Mouse (Mus musculus): Measurements from ENCODE around the gene B230217C12Rik.
"Not testable (repeated sequence)": the region's sequence is repeated elsewhere in the genome, so short reads cannot be mapped to it uniquely, and the experiment has no call there.

The B230217C12Rik gene

DNA sequence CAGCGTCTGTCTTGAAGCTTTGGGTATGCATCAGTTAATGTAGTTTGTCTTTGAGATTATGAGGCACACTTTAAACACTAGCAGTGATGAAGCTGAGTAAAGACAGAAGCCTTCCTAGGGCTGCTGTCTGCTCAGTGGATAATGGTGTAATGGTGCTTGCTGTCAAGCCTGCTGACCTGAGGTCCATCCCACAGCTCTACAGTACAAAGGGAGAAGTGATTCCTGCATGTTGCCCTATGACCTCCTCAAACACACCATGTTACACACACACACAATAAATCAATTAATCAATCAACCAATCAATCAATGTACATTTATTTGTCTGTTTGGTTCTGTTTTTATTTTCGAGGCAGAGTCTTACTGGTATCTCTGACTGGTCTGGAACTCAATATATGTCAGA lies 21.6 kb downstream of the B230217C12Rik start:
- intact Hi-C loops (cut with DNase I): no loop called here

DNA sequence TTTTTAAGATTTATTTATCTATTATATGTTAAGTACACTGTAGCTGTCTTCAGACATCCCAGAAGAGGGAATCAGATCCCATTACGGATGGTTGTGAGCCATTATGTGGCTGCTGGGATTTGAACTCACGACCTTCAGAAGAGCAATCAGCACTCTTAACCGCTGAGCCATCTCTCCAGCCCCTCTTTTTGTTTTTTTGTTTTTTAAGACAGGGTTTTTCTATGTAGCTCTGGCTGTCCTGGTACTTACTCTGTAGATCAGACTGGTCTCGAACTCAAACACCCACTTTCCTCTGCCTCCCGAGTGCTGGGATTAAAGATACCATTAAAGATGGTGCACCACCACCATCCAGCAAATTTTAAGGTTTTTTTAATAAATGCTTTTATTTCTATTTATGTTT lies 24.8 kb downstream of the B230217C12Rik start:
- intact Hi-C loops (cut with DNase I): no loop called here

DNA sequence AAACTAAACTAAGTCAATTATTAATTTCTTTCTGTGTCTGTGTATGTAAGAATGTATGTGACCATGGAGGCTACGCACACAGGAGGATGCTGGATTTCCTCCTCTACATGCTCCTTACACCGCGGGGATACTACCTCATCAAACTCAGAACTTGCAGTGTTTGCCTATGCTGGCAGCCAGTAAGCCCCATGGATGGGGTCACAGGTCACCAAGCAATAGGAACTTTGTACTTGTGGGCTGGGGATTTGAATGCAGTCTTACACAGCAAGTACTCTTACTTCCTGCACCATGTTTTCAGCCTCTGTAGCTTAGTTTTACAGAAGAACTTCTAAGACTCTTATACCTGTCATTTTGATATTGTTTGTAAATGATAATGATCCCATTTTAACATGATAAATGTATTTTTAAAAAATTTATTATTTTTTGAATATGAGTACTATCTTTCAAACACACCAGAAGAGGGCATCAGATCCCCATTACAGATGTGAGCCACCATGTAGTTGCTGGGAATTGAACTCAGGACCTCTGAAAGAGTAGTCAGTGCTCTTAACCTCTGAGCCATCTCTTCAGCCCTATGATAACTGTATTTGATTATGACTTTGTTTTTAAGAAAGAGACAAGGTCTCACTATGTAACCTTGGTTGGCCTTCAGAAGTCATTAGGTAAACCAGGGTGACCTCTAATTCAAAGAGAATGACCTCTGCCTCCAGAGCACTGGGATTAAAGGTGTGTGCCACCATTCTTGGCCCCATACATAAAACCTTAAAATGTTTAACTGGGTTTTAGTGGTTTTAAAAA lies 25.7 kb downstream of the B230217C12Rik start:
- intact Hi-C loops (cut with DNase I): no loop called here

DNA sequence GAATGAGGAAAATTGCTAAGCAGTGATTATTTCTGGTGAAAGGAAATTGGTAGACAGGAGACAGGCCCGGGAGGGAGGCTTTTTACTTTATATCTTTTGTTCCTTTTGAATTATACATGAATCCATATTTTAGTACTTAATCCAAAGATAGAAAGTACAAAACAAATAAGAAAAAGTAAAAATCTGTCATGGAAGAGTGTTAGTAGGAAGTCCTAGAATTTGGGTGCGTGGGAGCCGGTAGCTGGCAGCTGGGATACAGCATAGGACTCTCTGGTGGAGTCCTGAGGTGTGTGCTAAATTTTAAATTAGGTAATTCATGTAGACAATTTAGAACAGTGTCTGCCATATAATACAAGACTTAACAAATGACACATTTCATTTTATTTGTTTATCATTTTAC lies 27.0 kb downstream of the B230217C12Rik start:
- intact Hi-C loops (cut with DNase I): no loop called here

DNA sequence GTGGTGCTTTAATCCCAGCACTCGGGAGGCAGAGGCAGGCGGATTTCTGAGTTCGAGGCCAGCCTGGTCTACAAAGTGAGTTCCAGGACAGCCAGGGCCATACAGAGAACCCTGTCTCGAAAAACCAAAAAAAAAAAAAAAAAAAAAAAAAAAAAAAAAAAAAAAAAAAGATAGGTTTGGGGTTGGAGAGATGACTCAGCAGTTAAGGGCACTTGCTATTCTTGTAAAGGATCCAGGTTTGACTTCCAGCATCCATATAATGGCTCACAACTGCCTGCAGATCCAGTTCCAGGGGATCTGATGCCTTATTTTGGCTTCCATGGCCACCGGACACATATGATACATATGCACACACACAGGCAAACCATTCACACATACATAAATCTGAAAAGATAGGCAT lies 31.8 kb downstream of the B230217C12Rik start:
- intact Hi-C loops (cut with DNase I): not testable (repeated sequence)

DNA sequence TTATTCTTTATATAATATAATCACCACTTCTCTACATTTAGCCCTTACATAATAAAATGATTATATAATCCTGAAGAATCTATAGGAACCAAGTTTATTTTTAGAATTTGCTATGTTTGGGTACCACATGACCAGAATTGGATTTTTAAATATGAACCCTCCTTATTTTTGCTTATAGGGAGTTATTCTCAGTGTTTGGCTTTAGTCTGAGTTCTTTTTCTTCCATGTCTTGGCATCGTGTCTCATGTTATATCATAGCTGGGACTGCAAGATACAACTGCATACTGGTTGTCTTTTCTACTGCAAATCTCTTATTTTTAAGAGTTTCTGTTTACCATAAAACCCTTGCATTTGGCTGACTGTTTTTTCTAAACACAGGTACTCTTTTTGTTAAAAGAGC lies 33.8 kb downstream of the B230217C12Rik start:
- intact Hi-C loops (cut with DNase I): no loop called here

DNA sequence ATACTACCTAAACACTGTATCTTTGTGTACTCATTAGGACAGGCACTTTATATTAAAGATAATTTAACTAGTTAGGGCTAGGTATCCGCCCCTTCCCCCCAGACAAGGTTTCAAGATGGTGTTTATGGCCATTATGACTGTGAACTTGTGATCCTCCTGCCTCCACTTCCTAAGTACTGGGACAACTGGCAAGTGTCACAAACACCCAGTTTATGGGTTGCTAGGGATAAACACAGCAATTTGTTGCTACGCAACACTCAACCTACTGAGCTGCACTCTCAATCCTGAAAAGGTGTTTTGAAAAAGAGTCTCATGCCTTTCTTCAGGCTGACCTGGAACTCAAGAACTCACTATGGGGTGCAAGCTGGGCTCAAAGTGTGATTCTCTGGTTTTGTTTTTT lies 36.8 kb downstream of the B230217C12Rik start:
- intact Hi-C loops (cut with DNase I): no loop called here

DNA sequence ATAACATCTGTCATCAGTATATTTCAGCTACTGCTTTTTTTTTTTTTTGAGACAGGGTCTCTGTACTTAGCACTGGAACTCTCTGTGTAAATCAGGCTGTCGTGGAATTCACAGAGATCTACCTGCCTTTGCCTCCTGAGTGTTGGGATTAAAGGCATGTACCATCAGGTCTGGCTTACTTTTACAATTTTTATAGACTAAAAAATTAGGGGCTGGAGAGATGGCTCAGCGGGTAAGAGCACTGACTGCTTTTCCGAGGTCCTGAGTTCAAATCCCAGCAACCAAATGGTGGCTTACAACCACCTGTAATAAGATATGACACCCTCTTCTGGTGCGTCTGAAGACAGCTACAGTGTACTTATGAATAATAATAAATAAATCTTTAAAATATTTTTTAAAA lies 39.8 kb downstream of the B230217C12Rik start:
- intact Hi-C loops (cut with DNase I): no loop called here

DNA sequence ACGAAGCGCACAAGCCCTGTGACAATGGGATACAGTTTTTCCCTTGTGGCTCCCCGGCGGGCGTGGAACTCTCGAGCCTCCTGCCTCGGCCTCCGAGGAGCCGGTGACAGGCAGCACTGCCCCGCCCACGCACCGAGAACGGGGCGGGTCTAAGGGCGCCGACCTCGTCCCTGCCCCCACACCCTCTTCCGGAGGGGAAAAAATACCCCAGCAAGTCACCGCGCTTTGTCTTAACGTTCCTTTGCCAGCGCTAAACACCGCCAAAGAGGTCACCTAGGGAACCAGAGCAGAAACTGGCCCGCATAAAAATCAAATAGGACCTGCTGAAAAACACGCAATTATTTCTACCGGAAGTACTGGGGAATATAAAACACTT lies 43.0 kb downstream of the B230217C12Rik start:
- intact Hi-C loops (cut with DNase I): no loop called here

DNA sequence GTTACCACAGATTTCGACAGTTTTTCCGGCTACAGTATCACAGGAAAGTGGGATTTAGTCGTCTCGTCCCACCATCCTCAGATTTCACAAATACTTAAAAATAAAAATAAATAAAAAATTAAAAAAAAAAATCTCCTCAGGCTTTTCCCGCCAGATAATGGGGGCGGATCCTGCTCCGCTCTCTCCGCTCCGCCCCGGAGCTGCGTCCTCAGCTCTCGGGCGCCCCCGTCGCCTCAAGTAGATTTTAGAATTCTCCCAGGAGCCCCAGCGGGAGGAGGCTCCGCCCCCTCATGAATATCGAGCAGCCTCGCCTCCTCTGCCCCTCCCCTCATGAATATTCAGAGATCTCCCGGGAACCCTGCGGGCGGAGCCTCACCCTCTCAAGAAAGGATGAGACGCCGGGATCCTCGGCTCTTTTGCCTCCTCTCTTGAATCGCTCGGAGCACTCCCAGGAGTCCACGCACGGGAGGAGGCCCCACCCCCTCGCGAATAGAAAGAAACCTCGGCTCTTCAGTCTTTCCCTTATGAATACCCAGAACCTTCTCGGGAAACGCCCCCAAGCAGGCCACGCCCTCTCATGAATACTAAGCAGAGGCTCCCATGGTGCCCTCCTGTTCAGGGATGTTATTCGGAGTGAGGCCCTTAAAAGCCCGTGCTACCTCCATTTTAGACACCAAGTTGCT lies 43.5 kb downstream of the B230217C12Rik start, which contains the start of gene Fbxo47:
Gene Fbxo47, minus strand, starts transcription at position 237 of the 683 bp plus-strand sequence.
- intact Hi-C loops (cut with DNase I): loop anchor here (2.0 kb wide), 1 partner anchor 87 kb away; no protein-coding TSS in a partner anchor

DNA sequence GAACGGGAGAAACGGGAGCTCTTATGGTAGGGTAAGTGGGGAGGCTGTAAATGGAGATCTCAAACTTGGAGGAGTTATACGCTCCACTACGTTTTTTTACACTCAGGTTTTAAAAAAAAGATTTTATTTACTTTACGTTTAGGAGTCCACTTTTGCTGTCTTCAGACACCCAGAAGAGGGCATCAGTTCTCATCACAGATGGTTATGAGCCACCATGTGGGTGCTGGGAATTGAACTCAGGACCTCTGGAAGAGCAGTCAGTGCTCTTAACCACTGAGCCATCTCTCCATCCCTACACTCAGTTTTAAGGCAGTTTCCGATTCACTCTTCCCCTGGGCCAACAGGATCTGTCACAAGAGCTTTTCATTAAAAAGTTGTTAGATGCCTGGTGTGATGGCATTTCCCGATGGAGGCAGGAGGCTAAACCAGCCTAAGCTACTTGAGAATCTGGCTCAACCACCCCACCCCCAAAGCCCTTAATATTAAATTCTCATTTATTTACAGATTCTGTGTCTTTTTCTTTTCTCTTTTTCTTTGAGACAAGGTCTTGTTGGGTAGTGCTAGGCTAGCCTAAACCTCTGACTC lies 44.1 kb downstream of the B230217C12Rik start:
- intact Hi-C loops (cut with DNase I): loop anchor here (2.0 kb wide), 1 partner anchor 88 kb away; no protein-coding TSS in a partner anchor

DNA sequence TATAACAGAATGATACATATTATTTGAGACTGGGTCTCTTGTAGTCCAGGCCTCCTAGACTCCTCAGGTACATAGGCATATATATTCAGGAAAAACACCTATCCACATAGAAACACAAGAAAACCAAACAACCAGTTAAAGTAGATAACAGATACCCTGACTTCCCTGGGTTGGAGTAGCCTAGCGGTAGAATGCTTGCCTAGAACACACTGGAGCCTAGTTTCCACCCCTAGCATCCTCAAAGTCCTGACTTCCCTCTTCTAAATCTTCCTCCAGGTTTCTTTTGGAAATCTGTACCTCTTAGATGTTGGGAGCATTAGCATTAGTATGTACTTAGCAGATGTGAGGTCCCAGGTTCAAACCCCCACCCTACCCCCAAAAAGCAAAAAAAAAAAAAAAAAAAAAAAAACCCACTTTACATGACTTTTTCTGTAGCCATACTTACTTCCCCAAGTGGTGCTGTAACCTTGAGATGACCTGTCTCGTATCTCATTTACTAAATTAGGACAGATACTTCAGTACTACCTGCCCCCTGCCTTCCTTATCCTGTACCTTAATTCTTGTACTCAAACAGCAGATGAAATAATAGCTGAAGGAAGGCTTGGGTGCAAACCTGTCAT lies 44.8 kb downstream of the B230217C12Rik start:
- intact Hi-C loops (cut with DNase I): loop anchor here (2.0 kb wide), 1 partner anchor 89 kb away; no protein-coding TSS in a partner anchor

DNA sequence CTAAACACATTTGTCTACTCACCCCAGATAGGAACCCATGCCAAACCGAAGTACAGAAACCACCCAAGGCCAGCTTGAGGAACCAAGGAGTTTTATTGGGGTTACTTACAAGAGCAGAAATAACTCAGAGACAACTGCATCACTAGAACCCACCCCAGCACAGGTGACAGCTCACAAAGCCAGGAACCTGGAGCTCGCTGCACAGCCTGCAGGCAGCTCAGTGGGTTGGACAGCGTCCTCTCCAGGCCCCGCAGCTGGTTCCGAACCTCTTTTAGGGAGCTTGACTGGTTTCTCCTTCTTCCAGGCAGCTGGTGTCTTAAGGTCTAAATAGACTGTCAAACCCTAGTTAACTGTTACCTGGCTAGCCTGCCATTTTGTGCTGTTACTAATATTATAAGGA lies 51.2 kb downstream of the B230217C12Rik start:
- intact Hi-C loops (cut with DNase I): no loop called here
